Mouse (Mus musculus): ENCODE measurements at regions not wholly inside any gene's neighbourhood (a gene's known extent, or its start where the extent isn't known, plus 50 kb on each side); places are given as distances from the start of the nearest gene placed in this dataset.

- TF ChIP-seq CTCF (IDR thresholded peaks at IDR 0.05; ENCODE audit: insufficient read depth, low read length) (peak; percentile 73), POLR2A (IDR thresholded peaks at IDR 0.05; ENCODE audit: borderline replicate concordance, extremely low read depth, low read depth, low read length) (no peak)
Observed at GRCm38 (mm10) chr11:39588641-39589385, 1106.2 kb downstream of the Mat2b start.
